Mouse (Mus musculus): ENCODE measurements around the gene Tpra1.

DNA sequence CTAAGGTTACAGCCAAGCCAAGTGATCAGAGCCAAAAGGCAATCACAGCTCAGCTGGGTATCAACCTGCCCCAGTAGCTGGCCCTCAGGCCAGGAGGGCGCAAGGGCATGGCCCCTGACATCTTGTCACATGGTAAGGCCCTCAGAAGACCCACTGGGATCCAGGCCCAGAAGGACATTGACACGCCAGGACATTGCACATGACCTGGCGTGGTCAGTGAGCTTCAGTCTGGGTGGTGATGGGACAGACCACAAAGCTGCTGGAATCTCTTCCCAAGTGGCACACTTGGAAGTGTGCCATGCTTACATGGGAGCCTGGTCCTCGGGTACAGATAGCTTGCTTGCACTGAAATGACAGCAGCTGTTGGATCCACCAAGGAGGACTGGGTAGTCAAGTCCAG lies 11.0 kb downstream of the Tpra1 start:
- TF ChIP-seq CTCF (IDR thresholded peaks at IDR 0.05; ENCODE audit: low read depth) (no peak), EP300 (IDR thresholded peaks at IDR 0.05; ENCODE audit: low read depth) (no peak)
